Mouse (Mus musculus) liver, embryonic 14.5 days (tissue): ENCODE results near the gene Acox3. TPM values are rescaled to one million over a fixed set of nuclear protein-coding genes. Genes with fewer than 3 reads are reported as not detected.

ENCODE experiments used
- ATAC-seq: fragments of 200-750 bp; cut with Nextera tagmentation; 2 replicates; pipeline ENCODE4 v1.8.0; 2017; ENCODE audit warnings: moderate number of reproducible peaks, mild to moderate bottlenecking, moderate library complexity; ENCODE audit not compliant: insufficient read depth
- DNase-seq, 3 experiments: peaks; one replicate each; pipeline ENCODE4 v3.0.0-alpha.2; 2012 to 2013; ENCODE audit warnings: low read depth in 3 of 3, low spot score in 3 of 3
- H3K27ac ChIP-seq: fragments of 300-500 bp; sonication (generic); 2 replicates; pipeline ENCODE4 v1.5.1; 2014; ENCODE audit warnings: moderate library complexity, mild to moderate bottlenecking, control low read depth, inconsistent platforms
- H3K27me3 ChIP-seq: fragments of 300-500 bp; sonication (generic); 2 replicates; pipeline ENCODE4 v1.6.1; 2014; ENCODE audit warnings: mild to moderate bottlenecking, low read length, moderate library complexity; ENCODE audit not compliant: control insufficient read depth, insufficient read depth
- H3K36me3 ChIP-seq: fragments of 300-500 bp; sonication (generic); replicated peaks from 2 replicates; pipeline ENCODE4 v1.6.1; 2014; ENCODE audit warnings: low read depth; ENCODE audit not compliant: control insufficient read depth, insufficient read depth
- H3K4me1 ChIP-seq, 2 experiments: fragments of 200-500 bp in 1 of 2; fragments of 300-500 bp in 1 of 2; sonication (generic) in 1 of 2; replicated peaks; 2 replicates each; pipeline ENCODE4 v1.6.1; 2012 to 2014; ENCODE audit warnings: antibody characterized with exemption in 1 of 2, inconsistent platforms in 1 of 2, low read length in 1 of 2; ENCODE audit not compliant: control insufficient read depth in 2 of 2, insufficient read depth in 2 of 2
- H3K4me2 ChIP-seq: fragments of 300-500 bp; sonication (generic); 2 replicates; pipeline ENCODE4 v1.6.1; 2014; ENCODE audit warnings: low read depth, mild to moderate bottlenecking, control low read depth, moderate library complexity
- H3K4me3 ChIP-seq, 2 experiments: fragments of 200-500 bp in 1 of 2; fragments of 300-500 bp in 1 of 2; sonication (generic) in 1 of 2; 2 replicates each; pipeline ENCODE4 v1.5.1; 2012 to 2014; ENCODE audit warnings: low read depth in 2 of 2, low read length in 2 of 2, mild to moderate bottlenecking in 2 of 2, control low read depth in 1 of 2, inconsistent platforms in 1 of 2, moderate library complexity in 1 of 2; ENCODE audit not compliant: insufficient read depth in 1 of 2
- H3K9ac ChIP-seq: fragments of 300-500 bp; sonication (generic); replicated peaks from 2 replicates; pipeline ENCODE4 v1.6.1; 2014; ENCODE audit warnings: mild to moderate bottlenecking, control low read depth, moderate library complexity
- H3K9me3 ChIP-seq: fragments of 300-500 bp; sonication (generic); 2 replicates; pipeline ENCODE4 v1.6.1; 2016; ENCODE audit warnings: low read length, mixed read lengths; ENCODE audit not compliant: control insufficient read depth
- CTCF ChIP-seq: IDR thresholded peaks from 2 replicates; pipeline ENCODE4 v1.5.1; 2016; ENCODE audit warnings: antibody characterized with exemption, low read depth, control low read depth
- EP300 ChIP-seq: IDR thresholded peaks from 2 replicates; pipeline ENCODE4 v1.6.1; 2016; ENCODE audit warnings: antibody characterized with exemption, low read depth
- WGBS: fragments of 180-500 bp; shearing (Covaris S2); extraction: QIAGEN DNeasy Blood & Tissue Kit; methylation state at CpG from one replicate; pipeline ENCODE4 v1.1.7; 2014; ENCODE audit not compliant: insufficient replicate concordance; 5-methylcytosine and 5-hydroxymethylcytosine counted together
- polyA plus RNA-seq, 2 experiments: library from polyadenylated mRNA; depleted of rRNA in 1 of 2; stranded (reverse) in 1 of 2; unstranded in 1 of 2; fragments of >200 nt; fragmentation: Nextera tagmentation in 1 of 2; extraction: Ambion mirVana in 1 of 2; gene quantifications; 2 replicates each; pipeline versions ENCODE4 v1.2.1 to v1.2.3; 2012 to 2014

Gene Acox3
- polyA plus RNA-seq, 2 experiments, result 2.5 to 3.6 TPM

GRCm38 (mm10) chr5:35611170-35611569 is 28.3 kb downstream of the Acox3 start:
- Histone ChIP-seq H3K36me3 (no peaks in the 10 kb centered on the region), H3K4me2 (no peak overlapping the region), H3K4me3 (no peak overlapping the region), H3K4me1 (no peaks in the 10 kb centered on the region), H3K9ac (no peak overlapping the region), H3K27me3 (no peaks in the 10 kb centered on the region), H3K27ac (no peak overlapping the region), H3K9me3 (no peaks in the 10 kb centered on the region)
- no peak for DNase-seq
- WGBS, result 60% methylated on average over 9 of the region's 9 CpGs
- ATAC-seq, result no peak
- no peak for TF ChIP-seq CTCF
- no peak for TF ChIP-seq EP300

- Histone ChIP-seq H3K4me3 (no peak overlapping the region), H3K4me1 (no peaks in the 10 kb centered on the region), H3K4me2 (no peak overlapping the region), H3K27ac (no peak overlapping the region), H3K9ac (no peak overlapping the region), H3K36me3 (no peaks in the 10 kb centered on the region), H3K27me3 (no peaks in the 10 kb centered on the region), H3K9me3 (no peaks in the 10 kb centered on the region)
- no peak for DNase-seq
- ATAC-seq, result no peak
- 70% methylated on average over 11 of the region's 11 CpGs for WGBS
- TF ChIP-seq EP300, result no peak
- no peak for TF ChIP-seq CTCF
Observed at GRCm38 (mm10) chr5:35611900-35612299, 29.1 kb downstream of the Acox3 start.

- Histone ChIP-seq H3K4me3 (no peak overlapping the region), H3K36me3 (no peaks in the 10 kb centered on the region), H3K4me2 (no peak overlapping the region), H3K4me1 (no peaks in the 10 kb centered on the region), H3K9me3 (no peaks in the 10 kb centered on the region), H3K27me3 (no peaks in the 10 kb centered on the region), H3K9ac (no peak overlapping the region), H3K27ac (no peak overlapping the region)
- ATAC-seq (no peak), DNase-seq (no peak)
- WGBS, result 69% methylated on average over 8 of the region's 8 CpGs
- TF ChIP-seq CTCF, result no peak
Observed at GRCm38 (mm10) chr5:35612722-35613121, 29.9 kb downstream of the Acox3 start.

GRCm38 (mm10) chr5:35616943-35617342 is 34.1 kb downstream of the Acox3 start:
- no peak overlapping the region for H3K4me2 ChIP-seq
- no peaks in the 10 kb centered on the region for H3K36me3 ChIP-seq
- TF ChIP-seq EP300, result no peak
- TF ChIP-seq CTCF, result no peak
- H3K4me1 ChIP-seq, result no peaks in the 10 kb centered on the region
- no peak overlapping the region for H3K9ac ChIP-seq
- 61% methylated on average over 5 of the region's 5 CpGs for WGBS
- no peaks in the 10 kb centered on the region for H3K27me3 ChIP-seq
- ATAC-seq (no peak), DNase-seq (no peak)
- H3K4me3 ChIP-seq, result no peak overlapping the region
- no peak overlapping the region for H3K27ac ChIP-seq
- H3K9me3 ChIP-seq, result no peaks in the 10 kb centered on the region

GRCm38 (mm10) chr5:35621114-35621513 is 38.3 kb downstream of the Acox3 start:
- TF ChIP-seq EP300 (no peak), CTCF (no peak)
- H3K9me3 ChIP-seq, result no peaks in the 10 kb centered on the region
- no peaks in the 10 kb centered on the region for H3K36me3 ChIP-seq
- H3K4me1 ChIP-seq, result no peaks in the 10 kb centered on the region
- no peak for ATAC-seq
- DNase-seq, result no peak
- H3K4me3 ChIP-seq, result no peak overlapping the region
- H3K4me2 ChIP-seq, result no peak overlapping the region
- H3K27me3 ChIP-seq, result no peaks in the 10 kb centered on the region
- no peak overlapping the region for H3K9ac ChIP-seq
- 25% methylated on average over 4 of the region's 4 CpGs for WGBS
- H3K27ac ChIP-seq, result no peak overlapping the region

GRCm38 (mm10) chr5:35623831-35624230 is 41.0 kb downstream of the Acox3 start:
- no peak overlapping the region for H3K9ac ChIP-seq
- no peaks in the 10 kb centered on the region for H3K4me1 ChIP-seq
- no peaks in the 10 kb centered on the region for H3K9me3 ChIP-seq
- no peaks in the 10 kb centered on the region for H3K36me3 ChIP-seq
- DNase-seq (no peak), ATAC-seq (no peak)
- H3K27ac ChIP-seq, result no peak overlapping the region
- no peak for TF ChIP-seq CTCF
- TF ChIP-seq EP300, result no peak
- H3K27me3 ChIP-seq, result no peaks in the 10 kb centered on the region
- H3K4me3 ChIP-seq, result no peak overlapping the region
- no peak overlapping the region for H3K4me2 ChIP-seq
